Mouse (Mus musculus): ENCODE results near the gene Ugcg. TPM values are rescaled to one million over a fixed set of nuclear protein-coding genes. Genes with fewer than 3 reads are reported as not detected.

Gene Ugcg
- polyA plus RNA-seq, 1 experiment, result 47.0 TPM

GRCm38 (mm10) chr4:59231266-59232055 is 42.4 kb downstream of the Ugcg start:
- Histone ChIP-seq H3K36me3 (ENCODE audit: control insufficient read depth, insufficient read depth, low read length) (no peaks in the 10 kb centered on the region), H3K27me3 (ENCODE audit: control insufficient read depth, insufficient read depth, low read length) (no peaks in the 10 kb centered on the region), H3K27ac (ENCODE audit: control insufficient read depth, insufficient read depth, low read length) (no peak overlapping the region), H3K4me1 (replicated peaks; ENCODE audit: control insufficient read depth, insufficient read depth, low read length) (peaks cover 2% of the 10 kb centered on the region; the same call in 1 of the 2 replicates), H3K4me3 (ENCODE audit: control insufficient read depth, insufficient read depth, low read length) (no peak overlapping the region)
- no peak for DNase-seq
- TF ChIP-seq POLR2A (IDR thresholded peaks at IDR 0.05; ENCODE audit: control insufficient read depth, extremely low read depth, insufficient read depth, low read length, poor library complexity), result no peak
- no peak for TF ChIP-seq CTCF (IDR thresholded peaks at IDR 0.05; ENCODE audit: borderline replicate concordance, control insufficient read depth, extremely low read depth, insufficient read depth, low read length, poor library complexity)
- whole genome bisulfite sequencing, result 66% methylated on average over 6 of the region's 6 CpGs

- Histone ChIP-seq H3K4me3 (ENCODE audit: control insufficient read depth, insufficient read depth, low read length) (no peak overlapping the region), H3K27ac (ENCODE audit: control insufficient read depth, insufficient read depth, low read length) (no peak overlapping the region), H3K27me3 (ENCODE audit: control insufficient read depth, insufficient read depth, low read length) (no peaks in the 10 kb centered on the region), H3K4me1 (replicated peaks; ENCODE audit: control insufficient read depth, insufficient read depth, low read length) (peaks cover 8% of the 10 kb centered on the region), H3K36me3 (ENCODE audit: control insufficient read depth, insufficient read depth, low read length) (no peaks in the 10 kb centered on the region)
- TF ChIP-seq POLR2A (IDR thresholded peaks at IDR 0.05; ENCODE audit: control insufficient read depth, extremely low read depth, insufficient read depth, low read length, poor library complexity) (no peak), CTCF (IDR thresholded peaks at IDR 0.05; ENCODE audit: borderline replicate concordance, control insufficient read depth, extremely low read depth, insufficient read depth, low read length, poor library complexity) (no peak)
- no peak for DNase-seq
- WGBS, result 83% methylated on average over 8 of the region's 10 CpGs
Observed at GRCm38 (mm10) chr4:59234014-59234413, 45.0 kb downstream of the Ugcg start.

- H3K27ac ChIP-seq (ENCODE audit: control insufficient read depth, insufficient read depth, low read length), result no peak overlapping the region
- H3K27me3 ChIP-seq (ENCODE audit: control insufficient read depth, insufficient read depth, low read length), result no peaks in the 10 kb centered on the region
- WGBS, result 63% methylated on average over 23 of the region's 23 CpGs
Observed at GRCm38 (mm10) chr4:59234451-59235216, 45.6 kb downstream of the Ugcg start.

GRCm38 (mm10) chr4:59236362-59236761 is 47.3 kb downstream of the Ugcg start:
- whole genome bisulfite sequencing, result 61% methylated on average over 3 of the region's 3 CpGs

More at GRCm38 (mm10) chr4:59234451-59235216, 45.6 kb downstream of the Ugcg start:
- peaks cover 8% of the 10 kb centered on the region for H3K4me1 ChIP-seq (replicated peaks; ENCODE audit: control insufficient read depth, insufficient read depth, low read length)
- DNase-seq, result no peak
- no peak for TF ChIP-seq CTCF (IDR thresholded peaks at IDR 0.05; ENCODE audit: borderline replicate concordance, control insufficient read depth, extremely low read depth, insufficient read depth, low read length, poor library complexity)
- TF ChIP-seq POLR2A (IDR thresholded peaks at IDR 0.05; ENCODE audit: control insufficient read depth, extremely low read depth, insufficient read depth, low read length, poor library complexity), result no peak
- no peaks in the 10 kb centered on the region for H3K36me3 ChIP-seq (ENCODE audit: control insufficient read depth, insufficient read depth, low read length)
- H3K4me3 ChIP-seq (ENCODE audit: control insufficient read depth, insufficient read depth, low read length), result no peak overlapping the region

GRCm38 (mm10) chr4:59238641-59239311 is 49.7 kb downstream of the Ugcg start:
- no peak for DNase-seq
- TF ChIP-seq POLR2A (IDR thresholded peaks at IDR 0.05; ENCODE audit: control insufficient read depth, extremely low read depth, insufficient read depth, low read length, poor library complexity), result no peak
- no peak for TF ChIP-seq CTCF (IDR thresholded peaks at IDR 0.05; ENCODE audit: borderline replicate concordance, control insufficient read depth, extremely low read depth, insufficient read depth, low read length, poor library complexity)
- Histone ChIP-seq H3K36me3 (ENCODE audit: control insufficient read depth, insufficient read depth, low read length) (no peaks in the 10 kb centered on the region), H3K27me3 (ENCODE audit: control insufficient read depth, insufficient read depth, low read length) (no peaks in the 10 kb centered on the region), H3K4me1 (replicated peaks; ENCODE audit: control insufficient read depth, insufficient read depth, low read length) (peaks cover 10% of the 10 kb centered on the region), H3K4me3 (ENCODE audit: control insufficient read depth, insufficient read depth, low read length) (no peak overlapping the region), H3K27ac (ENCODE audit: control insufficient read depth, insufficient read depth, low read length) (no peak overlapping the region)
- 38% methylated on average over 9 of the region's 9 CpGs for WGBS

More at GRCm38 (mm10) chr4:59236362-59236761, 47.3 kb downstream of the Ugcg start:
- no peak overlapping the region for H3K4me3 ChIP-seq (ENCODE audit: control insufficient read depth, insufficient read depth, low read length)
- H3K27ac ChIP-seq (ENCODE audit: control insufficient read depth, insufficient read depth, low read length), result no peak overlapping the region
- no peaks in the 10 kb centered on the region for H3K36me3 ChIP-seq (ENCODE audit: control insufficient read depth, insufficient read depth, low read length)
- H3K4me1 ChIP-seq (replicated peaks; ENCODE audit: control insufficient read depth, insufficient read depth, low read length), result peaks cover 8% of the 10 kb centered on the region
- DNase-seq, result no peak
- no peaks in the 10 kb centered on the region for H3K27me3 ChIP-seq (ENCODE audit: control insufficient read depth, insufficient read depth, low read length)
- TF ChIP-seq POLR2A (IDR thresholded peaks at IDR 0.05; ENCODE audit: control insufficient read depth, extremely low read depth, insufficient read depth, low read length, poor library complexity), result no peak
- no peak for TF ChIP-seq CTCF (IDR thresholded peaks at IDR 0.05; ENCODE audit: borderline replicate concordance, control insufficient read depth, extremely low read depth, insufficient read depth, low read length, poor library complexity)

- Histone ChIP-seq H3K27ac (ENCODE audit: control insufficient read depth, insufficient read depth, low read length) (no peak overlapping the region), H3K27me3 (ENCODE audit: control insufficient read depth, insufficient read depth, low read length) (no peaks in the 10 kb centered on the region), H3K36me3 (ENCODE audit: control insufficient read depth, insufficient read depth, low read length) (no peaks in the 10 kb centered on the region), H3K4me1 (replicated peaks; ENCODE audit: control insufficient read depth, insufficient read depth, low read length) (peaks cover 13% of the 10 kb centered on the region), H3K4me3 (ENCODE audit: control insufficient read depth, insufficient read depth, low read length) (no peak overlapping the region)
- TF ChIP-seq CTCF (IDR thresholded peaks at IDR 0.05; ENCODE audit: borderline replicate concordance, control insufficient read depth, extremely low read depth, insufficient read depth, low read length, poor library complexity) (no peak), POLR2A (IDR thresholded peaks at IDR 0.05; ENCODE audit: control insufficient read depth, extremely low read depth, insufficient read depth, low read length, poor library complexity) (no peak)
- 84% methylated on average over 9 of the region's 9 CpGs for WGBS
- DNase-seq, result no peak
Observed at GRCm38 (mm10) chr4:59239312-59239728, 50.3 kb downstream of the Ugcg start.

Measured in thymus, adult 2 months (tissue).